Mouse (Mus musculus) MEL (cell line): Measurements from ENCODE around the gene Olfr624. TPM values are rescaled to one million over a fixed set of nuclear protein-coding genes. Genes with fewer than 3 reads are reported as not detected.
"Not testable (repeated sequence)": the region's sequence is repeated elsewhere in the genome, so short reads cannot be mapped to it uniquely, and the experiment has no call there.

ENCODE experiments used
- DNase-seq: peaks from one replicate; pipeline ENCODE4 v3.0.0; 2011; ENCODE audit warnings: low read depth, low spot score
- H3K27ac ChIP-seq: 2 replicates; pipeline ENCODE4 v1.5.1; 2012; ENCODE audit warnings: low read depth, mild to moderate bottlenecking, control low read depth, low read length, moderate library complexity; ENCODE audit not compliant: control insufficient read depth
- H3K27me3 ChIP-seq, 2 experiments: fragments of 150-350 bp in 1 of 2; sonication (generic) in 1 of 2; 2 replicates each; pipeline ENCODE4 v1.6.1; 2012; ENCODE audit warnings: low read length in 2 of 2, mild to moderate bottlenecking in 2 of 2, improper control_type of control experiment in 1 of 2, moderate library complexity in 1 of 2; ENCODE audit not compliant: insufficient read depth in 2 of 2, control insufficient read depth in 1 of 2
- H3K36me3 ChIP-seq, 2 experiments: 2 replicates each; pipeline ENCODE4 v1.6.1; 2012 to 2014; ENCODE audit warnings: low read length in 2 of 2, improper control_type of control experiment in 1 of 2, inconsistent platforms in 1 of 2, mild to moderate bottlenecking in 1 of 2; ENCODE audit not compliant: insufficient read depth in 2 of 2, control insufficient read depth in 1 of 2
- H3K4me1 ChIP-seq, 2 experiments: fragments of 150-350 bp in 1 of 2; sonication (generic) in 1 of 2; 2 replicates each; pipeline ENCODE4 v1.6.1; 2012; ENCODE audit warnings: low read length in 2 of 2, improper control_type of control experiment in 1 of 2, mild to moderate bottlenecking in 1 of 2; ENCODE audit not compliant: insufficient read depth in 2 of 2, control insufficient read depth in 1 of 2
- H3K4me3 ChIP-seq, 2 experiments: fragments of 150-350 bp in 1 of 2; sonication (generic) in 1 of 2; 2 replicates each; pipeline ENCODE4 v1.5.1; 2012; ENCODE audit warnings: low read depth in 2 of 2, low read length in 2 of 2, mild to moderate bottlenecking in 2 of 2, moderate library complexity in 2 of 2, control low read depth in 1 of 2, improper control_type of control experiment in 1 of 2; ENCODE audit not compliant: control insufficient read depth in 1 of 2, insufficient read depth in 1 of 2
- H3K79me2 ChIP-seq: 2 replicates; pipeline ENCODE4 v1.6.1; 2012; ENCODE audit warnings: mild to moderate bottlenecking, low read length, moderate library complexity; ENCODE audit not compliant: control insufficient read depth, poor library complexity, insufficient read depth
- H3K9ac ChIP-seq: 2 replicates; pipeline ENCODE4 v1.6.1; 2012; ENCODE audit warnings: low read depth, mild to moderate bottlenecking, control low read depth, low read length, moderate library complexity; ENCODE audit not compliant: control insufficient read depth, poor library complexity, severe bottlenecking
- H3K9me3 ChIP-seq: fragments of 150-350 bp; sonication (generic); replicated peaks from 2 replicates; pipeline ENCODE4 v1.6.1; 2012; ENCODE audit warnings: mild to moderate bottlenecking, low read length, improper control_type of control experiment, moderate library complexity; ENCODE audit not compliant: insufficient read depth
- CHD2 ChIP-seq: IDR thresholded peaks from 2 replicates; pipeline ENCODE4 v1.6.1; 2011; ENCODE audit warnings: low read length, improper control_type of control experiment
- CTCF ChIP-seq, 3 experiments: IDR thresholded peaks in 2 of 3; conservative IDR thresholded peaks in 1 of 3; 2 replicates each; pipeline ENCODE4 v1.5.1; 2011 to 2012; ENCODE audit warnings: low read length in 3 of 3, low read depth in 2 of 3, mild to moderate bottlenecking in 2 of 3, improper control_type of control experiment in 1 of 3, inconsistent platforms in 1 of 3, mixed read lengths in 1 of 3, moderate library complexity in 1 of 3; ENCODE audit not compliant: control insufficient read depth in 1 of 3, insufficient read depth in 1 of 3, poor library complexity in 1 of 3, severe bottlenecking in 1 of 3
- EP300 ChIP-seq, 2 experiments: IDR thresholded peaks; 2 replicates each; pipeline ENCODE4 v1.6.1; 2011; ENCODE audit warnings: improper control_type of control experiment in 2 of 2, low read length in 2 of 2, low read depth in 1 of 2, mild to moderate bottlenecking in 1 of 2
- ETS1 ChIP-seq: IDR thresholded peaks from 2 replicates; pipeline ENCODE4 v1.6.1; 2012; ENCODE audit warnings: low read depth, mild to moderate bottlenecking, inconsistent platforms, low read length, improper control_type of control experiment, moderate library complexity
- GATA1 ChIP-seq: IDR thresholded peaks from 2 replicates; pipeline ENCODE4 v1.6.1; 2011; ENCODE audit warnings: low read depth, low read length, improper control_type of control experiment
- HCFC1 ChIP-seq: IDR thresholded peaks from 2 replicates; pipeline ENCODE4 v1.6.1; 2012; ENCODE audit warnings: low read depth, mild to moderate bottlenecking, inconsistent platforms, low read length, improper control_type of control experiment, moderate library complexity
- JUND ChIP-seq: IDR thresholded peaks from 2 replicates; pipeline ENCODE4 v1.6.1; 2011; ENCODE audit warnings: low read depth, mild to moderate bottlenecking, improper control_type of control experiment, low read length
- MAZ ChIP-seq: IDR thresholded peaks from 2 replicates; pipeline ENCODE4 v1.6.1; 2012; ENCODE audit warnings: low read depth, mild to moderate bottlenecking, inconsistent platforms, low read length, improper control_type of control experiment
- MEF2A ChIP-seq: IDR thresholded peaks from 2 replicates; pipeline ENCODE4 v1.6.1; 2014; ENCODE audit warnings: low read depth, mild to moderate bottlenecking, inconsistent platforms, low read length, improper control_type of control experiment; ENCODE audit not compliant: poor library complexity, insufficient replicate concordance, severe bottlenecking; ENCODE audit errors: extremely low read depth
- MXI1 ChIP-seq: IDR thresholded peaks from 2 replicates; pipeline ENCODE4 v1.6.1; 2011; ENCODE audit warnings: mild to moderate bottlenecking, low read depth, low read length, improper control_type of control experiment
- MYC ChIP-seq: IDR thresholded peaks from 2 replicates; pipeline ENCODE4 v1.6.1; 2011; ENCODE audit warnings: low read depth, mild to moderate bottlenecking, low read length, improper control_type of control experiment, moderate library complexity
- POLR2A ChIP-seq, 2 experiments: IDR thresholded peaks; 2 replicates each; pipeline ENCODE4 v1.6.1; 2011 to 2012; ENCODE audit warnings: low read length in 2 of 2, mild to moderate bottlenecking in 2 of 2, control low read depth in 1 of 2, improper control_type of control experiment in 1 of 2, low read depth in 1 of 2, moderate library complexity in 1 of 2; ENCODE audit not compliant: control insufficient read depth in 1 of 2, insufficient read depth in 1 of 2, poor library complexity in 1 of 2
- POLR2AphosphoS2 ChIP-seq: IDR thresholded peaks from 2 replicates; pipeline ENCODE4 v1.6.1; 2011; ENCODE audit warnings: low read length, improper control_type of control experiment
- POLR2AphosphoS5 ChIP-seq: IDR thresholded peaks from 2 replicates; pipeline ENCODE4 v1.6.1; 2012; ENCODE audit warnings: low read depth, borderline replicate concordance, mild to moderate bottlenecking, inconsistent platforms, low read length, moderate library complexity, mixed read lengths
- RAD21 ChIP-seq: IDR thresholded peaks from 2 replicates; pipeline ENCODE4 v1.6.1; 2011; ENCODE audit warnings: mild to moderate bottlenecking, low read depth, low read length, improper control_type of control experiment
- RCOR1 ChIP-seq: IDR thresholded peaks from 2 replicates; pipeline ENCODE4 v1.6.1; 2012; ENCODE audit warnings: low read depth, mild to moderate bottlenecking, inconsistent platforms, low read length, improper control_type of control experiment
- TAL1 ChIP-seq: IDR thresholded peaks from 2 replicates; pipeline ENCODE4 v1.6.1; 2012; ENCODE audit warnings: mild to moderate bottlenecking, inconsistent platforms, low read length, moderate library complexity, mixed read lengths
- TCF12 ChIP-seq: IDR thresholded peaks from 2 replicates; pipeline ENCODE4 v1.6.1; 2014; ENCODE audit warnings: low read depth, mild to moderate bottlenecking, inconsistent platforms, low read length, improper control_type of control experiment, moderate library complexity
- ZC3H11A ChIP-seq: IDR thresholded peaks from 2 replicates; pipeline ENCODE4 v1.6.1; 2012; ENCODE audit warnings: low read depth, mild to moderate bottlenecking, inconsistent platforms, low read length, improper control_type of control experiment
- ZMIZ1 ChIP-seq: IDR thresholded peaks from 2 replicates; pipeline ENCODE4 v1.6.1; 2012; ENCODE audit warnings: low read depth, mild to moderate bottlenecking, inconsistent platforms, low read length, improper control_type of control experiment, moderate library complexity
- polyA plus RNA-seq, 2 experiments: library from polyadenylated mRNA; stranded (reverse) in 1 of 2; unstranded in 1 of 2; fragments of >175 nt in 1 of 2; fragments of >200 nt in 1 of 2; gene quantifications; 2 replicates each; pipeline versions ENCODE4 v1.2.1 to v1.2.4; 2012; ENCODE audit warnings: low replicate concordance in 2 of 2, low read depth in 1 of 2; ENCODE audit not compliant: insufficient read length in 2 of 2, insufficient read depth in 1 of 2, missing spikeins in 1 of 2
- total RNA-seq: library from RNA; depleted of rRNA; stranded (reverse); fragments of 300-350 nt; gene quantifications from 2 replicates; pipeline ENCODE4 v1.2.3, GENCODE M21; 2012; rRNA removed

Gene Olfr624
- under 0.01 TPM in 1 of 2 replicates, not detected in the other for total RNA-seq
- under 1 TPM in 1 of 2 experiments, not detected in 1; 0.04 TPM for polyA plus RNA-seq

- no peak within 1 kb of the TSS for H3K4me3 ChIP-seq
- TF ChIP-seq EP300 (IDR thresholded peaks at IDR 0.05; ENCODE audit: low read depth in 1 of 2, low read length in 2 of 2) (no peak), ETS1 (no peak), HCFC1 (no peak), MYC (no peak), POLR2A (IDR thresholded peaks at IDR 0.05; ENCODE audit: control insufficient read depth in 1 of 2, insufficient read depth in 1 of 2, low read depth in 1 of 2, low read length in 2 of 2, poor library complexity in 1 of 2) (no peak), MXI1 (no peak), JUND (no peak), CHD2 (no peak), ZMIZ1 (no peak), CTCF (IDR thresholded peaks at IDR 0.05 in 2 of 3, conservative IDR thresholded peaks at IDR 0.05 in 1 of 3; ENCODE audit: control insufficient read depth in 1 of 3, insufficient read depth in 1 of 3, low read depth in 2 of 3, low read length in 3 of 3, poor library complexity in 1 of 3, severe bottlenecking in 1 of 3) (no peak)
- no peak for DNase-seq
- H3K4me1 ChIP-seq, result no peaks in the 10 kb centered on the region
- H3K9me3 ChIP-seq, result no peaks in the 10 kb centered on the region
- H3K36me3 ChIP-seq, result no peaks in the 10 kb centered on the region
- H3K9ac ChIP-seq, result no peak within 1 kb of the TSS
- no peak within 1 kb of the TSS for H3K27ac ChIP-seq
- no peaks in the 10 kb centered on the region for H3K79me2 ChIP-seq
- no peaks in the 10 kb centered on the region; a peak in 1 of 4 replicates for H3K27me3 ChIP-seq
Measured at GRCm38 (mm10) chr7:103671091-103671490, at the start of gene Olfr624. Gene Olfr624 (minus strand): TSS chr7:103671191.

DNA sequence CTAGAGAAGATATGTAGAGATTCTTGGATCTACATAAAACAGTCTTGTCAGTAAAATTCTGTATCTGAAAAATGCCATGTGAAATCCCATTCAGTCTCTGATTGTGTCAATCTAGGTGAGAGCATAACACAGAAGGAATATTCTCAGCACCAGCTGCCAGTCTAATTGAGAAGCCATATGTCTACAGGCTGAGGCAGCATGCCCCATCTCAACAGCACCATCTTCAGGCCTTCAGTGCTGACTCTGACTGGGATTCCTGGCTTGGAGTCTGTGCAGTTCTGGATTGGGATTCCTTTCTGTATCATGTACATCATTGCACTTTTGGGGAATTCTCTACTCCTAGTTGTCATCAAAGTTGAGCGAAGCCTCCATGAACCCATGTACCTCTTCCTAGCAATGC, 45.4 kb upstream of the Olfr624 start:
- not testable (repeated sequence) for H3K9ac ChIP-seq

GRCm38 (mm10) chr7:103714371-103714770, 43.4 kb upstream of the Olfr624 start, which contains the start of gene Olfr243:
Gene Olfr243 (plus strand): TSS chr7:103714671.
- TF ChIP-seq MEF2A (no peak), TAL1 (no peak), TCF12 (no peak), RAD21 (no peak), POLR2AphosphoS2 (no peak), GATA1 (no peak), MAZ (no peak), MXI1 (no peak), ZC3H11A (no peak), ZMIZ1 (no peak), POLR2A (IDR thresholded peaks at IDR 0.05; ENCODE audit: control insufficient read depth in 1 of 2, insufficient read depth in 1 of 2, low read depth in 1 of 2, low read length in 2 of 2, poor library complexity in 1 of 2) (no peak), RCOR1 (no peak), POLR2AphosphoS5 (no peak)
- H3K79me2 ChIP-seq, result no peaks in the 10 kb centered on the region
- DNase-seq, result no peak
- no peaks in the 10 kb centered on the region for H3K4me1 ChIP-seq
- H3K36me3 ChIP-seq, result no peaks in the 10 kb centered on the region
- no peaks in the 10 kb centered on the region; a peak in 1 of 4 replicates for H3K27me3 ChIP-seq
- H3K4me3 ChIP-seq, result no peak within 1 kb of the TSS
- no peak within 1 kb of the TSS for H3K27ac ChIP-seq
- H3K9ac ChIP-seq, result no peak within 1 kb of the TSS
- no peaks in the 10 kb centered on the region for H3K9me3 ChIP-seq

More for the DNA sequence above, 45.4 kb upstream of the Olfr624 start:
- not testable (repeated sequence) for H3K4me1 ChIP-seq, H3K9me3 ChIP-seq, DNase-seq, H3K36me3 ChIP-seq, H3K27me3 ChIP-seq, H3K27ac ChIP-seq, H3K79me2 ChIP-seq, H3K4me3 ChIP-seq
